Mouse (Mus musculus) layer of hippocampus, adult 9-10 months (tissue): ENCODE measurements around the gene Src.
"Not testable (repeated sequence)": the region's sequence is repeated elsewhere in the genome, so short reads cannot be mapped to it uniquely, and the experiment has no call there.

Source experiments
- DNase-seq: peaks from one replicate; pipeline ENCODE4 v3.0.0; 2022; ENCODE audit warnings: low spot score

The Src gene

GRCm38 (mm10) chr2:157418206-157418605 is at the start of gene Src:
Gene Src (plus strand): TSS chr2:157418444.
- no peak for DNase-seq

GRCm38 (mm10) chr2:157371696-157372095 is 46.5 kb upstream of the Src start:
- DNase-seq = no peak

GRCm38 (mm10) chr2:157373681-157374080 is 44.6 kb upstream of the Src start:
- DNase-seq = no peak

GRCm38 (mm10) chr2:157375051-157375450 is 43.2 kb upstream of the Src start:
- DNase-seq = no peak

DNA sequence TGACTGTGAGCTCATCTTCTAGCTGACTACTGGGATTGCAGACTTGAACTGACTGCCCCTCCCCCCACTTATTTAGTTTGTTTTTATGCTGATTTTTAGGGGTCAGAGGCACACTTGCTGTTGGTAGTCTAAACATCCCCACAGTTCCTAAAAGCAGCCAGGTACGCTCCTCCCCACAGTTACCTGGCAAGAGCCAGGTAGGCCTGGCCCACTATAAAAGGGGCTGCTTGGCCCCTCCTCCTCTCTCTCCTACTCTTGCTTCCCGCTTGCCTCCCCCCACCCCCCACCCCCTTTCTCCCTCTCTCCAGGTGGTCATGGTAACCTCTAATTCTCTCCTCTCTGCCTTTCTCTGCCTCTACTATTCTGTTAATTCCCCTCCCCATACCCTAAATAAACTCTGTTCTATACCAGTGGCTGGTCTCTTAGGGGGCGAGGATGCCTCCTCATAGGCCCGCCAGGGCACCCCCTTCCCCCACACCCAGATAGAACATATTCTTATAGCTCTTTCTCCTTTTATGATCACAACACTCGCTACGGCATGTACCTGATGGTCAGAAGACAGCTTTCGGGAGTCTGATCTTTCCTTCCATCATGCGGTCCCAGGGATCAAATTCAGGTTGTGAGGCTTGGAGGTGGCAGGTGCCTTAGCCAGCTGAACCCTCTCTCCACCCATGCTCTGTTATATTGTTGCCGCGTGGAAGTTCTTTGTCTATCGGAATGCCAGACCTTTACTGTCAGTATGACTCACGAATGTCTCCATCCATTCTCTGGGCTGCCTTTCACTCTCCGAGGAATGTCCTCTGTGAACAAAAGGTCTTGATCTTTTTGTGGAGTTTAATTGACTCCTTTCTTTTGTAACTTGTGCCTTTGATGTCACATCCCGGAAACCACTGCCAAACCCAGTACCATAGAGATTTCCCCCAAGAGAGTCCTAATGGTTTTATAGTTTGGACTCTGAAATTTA is 42.2 kb upstream of the Src start:
- DNase-seq = no peak

GRCm38 (mm10) chr2:157376995-157377394 is 41.2 kb upstream of the Src start:
- DNase-seq = no peak

GRCm38 (mm10) chr2:157384836-157385235 is 33.4 kb upstream of the Src start:
- DNase-seq = no peak

- not testable (repeated sequence) for DNase-seq
Observed at GRCm38 (mm10) chr2:157388901-157389590, 29.2 kb upstream of the Src start.

DNA sequence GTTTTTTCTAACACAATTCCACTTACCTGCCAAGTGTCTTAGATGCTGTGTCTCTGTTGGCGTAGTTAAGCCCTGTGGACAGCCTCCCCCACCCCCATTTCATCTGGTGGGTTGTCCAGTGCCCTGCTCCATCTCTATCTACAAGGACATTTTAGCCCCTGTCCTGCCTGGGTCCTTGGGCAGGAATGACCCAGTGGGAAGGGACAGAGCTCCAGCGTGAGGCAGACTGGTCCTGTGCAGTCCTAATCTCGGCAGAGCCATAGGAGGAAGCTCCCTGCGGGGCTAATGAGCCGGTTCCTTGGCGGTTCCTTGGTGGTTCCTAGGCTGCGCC is 28.7 kb upstream of the Src start:
- no peak for DNase-seq

DNA sequence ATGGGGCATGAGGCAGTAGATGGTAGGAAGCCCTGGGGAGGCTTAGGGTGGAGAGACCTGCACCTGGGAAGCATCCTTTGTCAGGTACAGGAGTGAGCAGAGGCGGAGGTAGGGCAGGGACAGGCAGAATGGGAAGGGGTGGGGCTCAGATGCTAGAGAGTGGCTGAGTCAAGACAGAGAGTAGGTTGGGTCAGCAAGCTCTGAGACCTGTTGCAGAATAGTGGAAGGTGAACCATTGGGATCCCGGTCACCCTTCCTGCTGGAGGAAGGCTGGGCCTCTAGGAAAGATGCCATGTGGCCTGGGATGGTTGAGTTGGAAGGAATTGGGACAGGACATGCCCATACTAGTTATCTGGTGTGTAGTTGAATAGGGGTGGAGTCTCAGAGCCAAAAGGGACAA is 25.9 kb upstream of the Src start:
- no peak for DNase-seq

- DNase-seq = no peak
Observed at GRCm38 (mm10) chr2:157393549-157393948, 24.7 kb upstream of the Src start.

DNA sequence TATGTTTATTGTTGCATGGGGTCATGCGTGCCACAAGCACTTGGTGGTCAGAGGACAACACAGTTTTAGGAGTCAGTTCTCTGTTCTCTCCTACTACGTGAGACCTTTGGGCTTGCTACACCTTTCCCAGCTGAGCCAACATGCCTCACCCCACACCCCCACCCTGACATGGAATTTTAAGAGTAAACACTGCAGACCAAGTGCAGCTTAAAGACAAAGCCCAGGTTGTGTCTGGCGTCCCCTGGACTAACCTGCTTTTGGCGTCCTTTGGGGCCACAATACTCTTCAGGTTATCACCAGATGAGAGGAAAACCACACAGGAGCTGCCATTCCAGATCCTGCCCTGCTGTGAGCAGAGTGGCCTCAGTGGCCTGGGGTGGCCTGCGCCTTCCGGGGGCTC is 23.4 kb upstream of the Src start:
- DNase-seq = no peak

- no peak for DNase-seq
Observed at GRCm38 (mm10) chr2:157395371-157395770, 22.9 kb upstream of the Src start.

GRCm38 (mm10) chr2:157395960-157396359 is 22.3 kb upstream of the Src start:
- no peak for DNase-seq

DNA sequence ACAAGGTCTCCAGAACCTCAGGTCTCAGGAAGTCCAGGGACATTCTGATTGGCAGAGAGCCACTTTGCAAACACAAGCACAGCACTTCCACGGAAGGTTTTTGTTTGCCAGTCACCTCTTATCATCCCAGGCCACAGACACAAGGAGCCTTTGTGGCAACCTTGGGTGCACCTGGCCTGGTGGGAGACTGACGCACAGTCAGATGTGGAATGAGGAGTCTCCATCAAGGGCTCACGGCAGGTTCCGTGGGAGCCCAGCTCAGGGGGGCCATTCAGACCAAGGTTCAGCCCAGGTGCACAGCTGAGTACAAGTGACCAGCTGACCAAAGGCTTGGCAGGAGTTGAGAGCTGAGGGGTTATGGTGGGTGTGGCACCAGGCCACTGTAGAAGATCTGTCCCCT is 20.9 kb upstream of the Src start:
- no peak for DNase-seq

DNA sequence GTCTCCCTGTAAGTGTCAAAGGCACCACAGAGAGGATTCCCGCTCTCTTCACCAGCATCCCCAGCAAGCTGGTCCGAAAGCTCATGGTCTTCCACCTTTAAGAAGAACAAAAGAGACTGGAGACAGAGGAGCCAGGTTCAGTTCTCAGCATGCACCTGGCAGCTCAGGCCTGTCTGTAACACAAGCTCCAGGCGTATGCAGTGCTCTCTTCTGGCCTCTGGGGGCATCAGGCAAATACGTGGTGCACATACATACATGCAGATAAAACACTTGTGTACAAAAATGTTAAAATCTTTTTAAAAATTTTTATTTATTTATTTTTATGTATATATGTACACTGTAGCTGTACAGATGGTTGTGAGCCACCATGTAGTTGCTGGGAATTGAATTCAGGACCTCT is 19.7 kb upstream of the Src start:
- DNase-seq = no peak

DNA sequence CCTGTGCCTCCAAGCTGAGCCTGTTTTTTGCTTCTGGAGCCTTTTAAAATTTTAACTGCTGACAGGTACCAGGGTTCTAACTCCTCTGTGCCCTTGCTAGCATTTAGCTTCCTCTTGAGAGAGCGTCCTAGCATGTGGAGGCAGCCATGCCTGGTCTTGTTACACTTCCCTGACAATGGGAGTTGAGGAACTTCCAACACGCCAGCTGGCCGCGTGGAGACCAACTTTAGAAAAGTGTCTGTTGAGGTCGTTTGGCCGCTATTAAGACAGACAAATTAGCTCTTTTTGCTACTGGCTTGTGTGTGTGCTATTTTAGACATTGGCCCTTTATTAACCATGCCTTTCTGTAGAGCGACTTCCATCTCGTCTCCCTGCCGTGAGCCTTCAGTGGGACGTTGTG is 18.4 kb upstream of the Src start:
- no peak for DNase-seq

GRCm38 (mm10) chr2:157400491-157400890 is 17.8 kb upstream of the Src start:
- no peak for DNase-seq

DNA sequence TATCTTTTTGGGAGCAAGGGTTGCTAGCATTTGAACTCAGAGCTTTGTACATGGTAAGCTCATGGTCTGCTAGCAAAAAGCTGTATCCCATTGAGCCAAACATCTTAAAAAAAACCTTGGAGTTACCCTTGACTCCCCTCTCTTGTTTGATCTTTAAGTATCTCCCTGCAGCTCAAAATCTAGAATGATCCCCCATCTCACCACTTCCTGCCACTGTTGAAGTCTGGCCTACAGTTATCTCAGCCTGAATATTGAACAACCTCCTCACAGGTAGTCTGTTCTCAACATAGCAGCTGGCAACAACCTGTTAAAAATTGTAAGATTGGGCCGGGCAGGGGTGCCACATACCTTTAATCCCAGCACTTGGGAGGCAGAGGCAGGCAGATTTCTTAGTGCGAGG is 17.0 kb upstream of the Src start:
- no peak for DNase-seq

- no peak for DNase-seq
Observed at GRCm38 (mm10) chr2:157407596-157407995, 10.6 kb upstream of the Src start.

GRCm38 (mm10) chr2:157409793-157410533 is 8.3 kb upstream of the Src start:
- DNase-seq = no peak

GRCm38 (mm10) chr2:157411151-157411693 is 7.0 kb upstream of the Src start:
- DNase-seq = no peak
